Mouse (Mus musculus) heart, embryonic 12.5 days (tissue): ENCODE data around the gene Zc3h7a. TPM values are rescaled to one million over a fixed set of nuclear protein-coding genes. Genes with fewer than 3 reads are reported as not detected.
A peak's percentile ranks its signal among the peaks of the same experiment; 100 is the strongest.
"Not testable (repeated sequence)": the region's sequence is repeated elsewhere in the genome, so short reads cannot be mapped to it uniquely, and the experiment has no call there.

Experiments
- ATAC-seq: fragments of 200-750 bp; cut with Nextera tagmentation; 2 replicates; pipeline ENCODE4 v1.8.0; 2017; ENCODE audit warnings: moderate TSS enrichment, moderate library complexity; ENCODE audit not compliant: insufficient number of reproducible peaks, low FRiP score
- H3K27ac ChIP-seq: fragments of 300-500 bp; sonication (generic); 2 replicates; pipeline ENCODE4 v1.5.1; 2016; ENCODE audit warnings: mild to moderate bottlenecking, moderate library complexity; ENCODE audit not compliant: poor library complexity, severe bottlenecking
- H3K27me3 ChIP-seq: fragments of 300-500 bp; sonication (generic); replicated peaks from 2 replicates; pipeline ENCODE4 v1.6.1; 2016; ENCODE audit warnings: mild to moderate bottlenecking, moderate library complexity
- H3K36me3 ChIP-seq: fragments of 300-500 bp; sonication (generic); 2 replicates; pipeline ENCODE4 v1.6.1; 2016; ENCODE audit warnings: mild to moderate bottlenecking, moderate library complexity
- H3K4me1 ChIP-seq: fragments of 300-500 bp; sonication (generic); replicated peaks from 2 replicates; pipeline ENCODE4 v1.6.1; 2016; ENCODE audit warnings: mild to moderate bottlenecking
- H3K4me2 ChIP-seq: fragments of 300-500 bp; sonication (generic); 2 replicates; pipeline ENCODE4 v1.6.1; 2016; ENCODE audit warnings: mild to moderate bottlenecking, moderate library complexity
- H3K4me3 ChIP-seq: fragments of 300-500 bp; sonication (generic); 2 replicates; pipeline ENCODE4 v1.5.1; 2016; ENCODE audit warnings: mild to moderate bottlenecking
- H3K9ac ChIP-seq: fragments of 300-500 bp; sonication (generic); 2 replicates; pipeline ENCODE4 v1.6.1; 2016; ENCODE audit warnings: mild to moderate bottlenecking, moderate library complexity
- H3K9me3 ChIP-seq: fragments of 300-500 bp; sonication (generic); replicated peaks from 2 replicates; pipeline ENCODE4 v1.6.1; 2016; ENCODE audit warnings: mild to moderate bottlenecking, moderate library complexity
- WGBS: fragments of 180-500 bp; shearing (Covaris S2); methylation state at CpG from one replicate; pipeline ENCODE4 v1.1.7; 2016; 5-methylcytosine and 5-hydroxymethylcytosine counted together
- polyA plus RNA-seq: library from polyadenylated mRNA; unstranded; fragments of >200 nt; fragmentation: Nextera tagmentation; extraction: Ambion mirVana; gene quantifications from 2 replicates; pipeline ENCODE4 v1.2.1, GENCODE M21; 2016

Zc3h7a gene
- polyA plus RNA-seq, 1 experiment from 2014 or later, result 77.9 TPM

DNA sequence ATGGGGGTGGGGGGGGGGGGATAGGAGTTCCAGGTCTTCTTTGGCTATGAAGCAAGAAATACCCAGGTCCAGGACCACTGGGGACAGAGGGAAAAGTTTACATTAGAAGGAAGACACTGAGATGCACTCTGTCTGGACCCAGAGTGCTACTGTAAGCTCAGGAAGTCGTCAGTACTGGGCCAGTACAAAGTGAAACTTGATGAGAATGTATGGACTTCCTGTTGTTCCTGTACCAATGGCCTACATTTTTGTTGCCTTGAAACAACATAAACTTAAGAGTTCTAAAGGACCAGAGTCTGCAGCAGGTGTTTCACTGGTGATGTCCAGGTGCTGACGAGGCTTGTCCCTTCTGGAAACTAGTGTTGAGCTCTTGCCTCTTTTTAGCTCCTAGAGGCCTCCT is 1.2 kb upstream of the Zc3h7a start:
- Histone ChIP-seq H3K27me3 (no peaks in the 10 kb centered on the region), H3K36me3 (no peaks in the 10 kb centered on the region), H3K4me1 (peaks cover 15% of the 10 kb centered on the region), H3K9ac (no peak overlapping the region), H3K4me3 (no peak overlapping the region), H3K27ac (no peak overlapping the region), H3K9me3 (peaks cover 4% of the 10 kb centered on the region; the same call in 1 of the 2 replicates), H3K4me2 (peak overlapping the region; percentile 80; the same call in 1 of the 2 replicates)
- WGBS, result 61% methylated on average over 2 of the region's 2 CpGs
- no peak for ATAC-seq

DNA sequence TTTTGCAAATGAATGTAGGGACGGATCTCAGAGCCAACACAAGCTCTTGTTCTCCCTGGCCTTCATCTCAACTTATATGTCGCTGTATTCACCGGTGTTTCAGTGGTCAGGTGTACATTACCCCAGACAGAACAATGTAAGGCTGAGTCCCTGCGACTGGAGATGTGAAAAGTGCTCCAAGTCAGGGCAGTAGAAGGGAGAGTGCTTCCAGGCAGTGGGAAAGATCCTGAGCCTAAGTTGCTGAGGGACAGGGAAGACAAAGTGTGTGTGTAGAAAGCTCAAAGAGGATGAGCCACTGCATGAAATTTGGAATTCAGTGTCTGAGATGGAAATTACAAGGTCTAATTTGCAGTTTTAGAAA is 671 bp upstream of the Zc3h7a start:
- Histone ChIP-seq H3K9me3 (peaks cover 4% of the 10 kb centered on the region; the same call in 1 of the 2 replicates), H3K4me2 (peak overlapping the region; percentile 80), H3K9ac (peak overlapping the region; percentile 92), H3K27me3 (no peaks in the 10 kb centered on the region), H3K36me3 (no peaks in the 10 kb centered on the region), H3K4me1 (peaks cover 18% of the 10 kb centered on the region), H3K4me3 (peak overlapping the region; percentile 96), H3K27ac (peak overlapping the region; percentile 59; the same call in 1 of the 2 replicates)
- ATAC-seq, result no peak
- 6% methylated on average over 4 of the region's 4 CpGs for WGBS

- no peaks in the 10 kb centered on the region for H3K27me3 ChIP-seq
- ATAC-seq, result peak; percentile 72
- H3K9ac ChIP-seq, result peak overlapping the region; percentile 92
- H3K9me3 ChIP-seq, result peaks cover 4% of the 10 kb centered on the region; the same call in 1 of the 2 replicates
- peaks cover 18% of the 10 kb centered on the region for H3K4me1 ChIP-seq
- under 1% methylated on average over 72 of the region's 72 CpGs for WGBS
- no peaks in the 10 kb centered on the region for H3K36me3 ChIP-seq
- peak overlapping the region; percentile 96 for H3K4me3 ChIP-seq
- H3K27ac ChIP-seq, result peak overlapping the region; percentile 82
- H3K4me2 ChIP-seq, result peak overlapping the region; percentile 80
Measured at GRCm38 (mm10) chr16:11175489-11176207, 545 bp downstream of the Zc3h7a start.

DNA sequence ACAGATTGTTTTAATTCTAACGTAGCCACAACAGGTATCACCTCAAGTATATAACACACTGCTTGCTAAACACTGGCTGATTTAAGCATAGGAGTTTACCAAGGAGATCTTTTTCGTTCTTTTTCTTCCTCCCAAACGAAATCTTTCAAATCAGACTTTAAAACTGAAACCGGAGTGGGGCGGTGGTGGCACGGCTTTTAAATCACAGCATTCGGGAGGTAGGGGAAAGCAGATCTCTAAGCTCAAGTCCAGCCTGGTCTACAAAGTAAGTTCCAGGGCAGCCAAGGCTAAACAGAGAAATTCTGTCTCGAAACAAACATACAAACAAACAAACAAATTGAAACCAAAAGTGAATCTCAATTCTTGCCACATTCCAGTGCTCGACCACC is 1.1 kb downstream of the Zc3h7a start:
- H3K36me3 ChIP-seq, result no peaks in the 10 kb centered on the region
- peaks cover 4% of the 10 kb centered on the region; the same call in 1 of the 2 replicates for H3K9me3 ChIP-seq
- H3K4me1 ChIP-seq, result peaks cover 18% of the 10 kb centered on the region
- H3K4me2 ChIP-seq, result peak overlapping the region; percentile 80
- peak overlapping the region; percentile 82 for H3K27ac ChIP-seq
- 13% methylated on average over 9 of the region's 9 CpGs for WGBS
- H3K4me3 ChIP-seq, result peak overlapping the region; percentile 96
- ATAC-seq, result no peak
- no peaks in the 10 kb centered on the region for H3K27me3 ChIP-seq
- peak overlapping the region; percentile 92 for H3K9ac ChIP-seq

DNA sequence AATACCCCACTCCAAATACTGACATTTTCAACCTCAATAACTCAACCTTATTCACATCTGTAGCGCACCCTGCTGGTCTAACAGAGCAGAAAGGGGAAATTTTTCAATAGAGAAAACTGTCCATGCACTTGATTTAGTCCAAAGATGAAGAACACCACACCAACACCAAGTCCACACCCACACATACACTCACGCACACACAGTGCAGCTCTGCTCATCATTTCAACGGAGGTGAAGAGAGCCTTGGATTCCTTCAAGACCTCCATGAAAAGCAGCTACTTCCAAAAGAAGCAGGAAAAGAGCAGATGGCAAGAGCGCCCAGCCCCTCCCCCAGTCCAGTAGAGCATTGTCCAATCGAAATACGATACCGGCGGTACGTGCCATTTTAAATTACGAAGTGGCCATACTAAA is 1.5 kb downstream of the Zc3h7a start:
- H3K4me3 ChIP-seq, result peak overlapping the region; percentile 96
- whole genome bisulfite sequencing, result 12% methylated on average over 10 of the region's 10 CpGs
- no peaks in the 10 kb centered on the region for H3K36me3 ChIP-seq
- H3K4me1 ChIP-seq, result peaks cover 18% of the 10 kb centered on the region
- ATAC-seq, result no peak
- peak overlapping the region; percentile 80 for H3K4me2 ChIP-seq
- H3K9me3 ChIP-seq, result peaks cover 4% of the 10 kb centered on the region; the same call in 1 of the 2 replicates
- peak overlapping the region; percentile 82; the same call in 1 of the 2 replicates for H3K27ac ChIP-seq
- H3K27me3 ChIP-seq, result no peaks in the 10 kb centered on the region
- H3K9ac ChIP-seq, result no peak overlapping the region

DNA sequence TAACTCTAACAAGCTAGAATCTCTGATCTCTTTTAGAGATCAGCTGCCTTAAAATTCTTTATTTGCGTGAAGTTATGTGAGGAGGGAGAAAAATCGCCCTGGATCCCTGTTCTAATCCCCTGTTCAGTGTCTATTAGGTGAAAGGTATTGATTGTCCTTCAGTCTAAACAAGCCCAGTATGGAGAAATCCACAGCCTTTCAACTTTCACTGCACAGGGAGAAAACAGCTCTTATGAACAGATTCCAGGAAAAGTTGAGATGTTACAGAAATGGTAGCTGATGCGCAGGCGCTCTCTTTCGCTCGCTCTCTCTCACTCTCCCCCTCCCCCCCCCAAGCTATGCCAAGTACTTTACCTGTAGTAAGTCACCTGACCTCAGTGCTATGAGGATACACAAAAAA is 4.5 kb downstream of the Zc3h7a start:
- H3K4me2 ChIP-seq, result no peak overlapping the region
- no peak overlapping the region for H3K27ac ChIP-seq
- no peak overlapping the region for H3K4me3 ChIP-seq
- peaks cover 15% of the 10 kb centered on the region for H3K4me1 ChIP-seq
- WGBS, result 88% methylated on average over 6 of the region's 6 CpGs
- H3K27me3 ChIP-seq, result no peaks in the 10 kb centered on the region
- no peak overlapping the region for H3K9ac ChIP-seq
- H3K9me3 ChIP-seq, result no peaks in the 10 kb centered on the region
- ATAC-seq, result no peak
- H3K36me3 ChIP-seq, result no peaks in the 10 kb centered on the region

GRCm38 (mm10) chr16:11166431-11166830 is 9.8 kb downstream of the Zc3h7a start:
- 68% methylated on average over 2 of the region's 2 CpGs for WGBS
- Histone ChIP-seq H3K27ac (no peak overlapping the region), H3K27me3 (no peaks in the 10 kb centered on the region), H3K4me3 (no peak overlapping the region), H3K9me3 (no peaks in the 10 kb centered on the region), H3K9ac (no peak overlapping the region), H3K4me1 (peaks cover 9% of the 10 kb centered on the region), H3K4me2 (no peak overlapping the region), H3K36me3 (peaks cover 22% of the 10 kb centered on the region)
- no peak for ATAC-seq

GRCm38 (mm10) chr16:11164695-11165255 is 11.4 kb downstream of the Zc3h7a start:
- Histone ChIP-seq H3K9ac (no peak overlapping the region), H3K36me3 (peaks cover 30% of the 10 kb centered on the region), H3K27ac (no peak overlapping the region), H3K4me3 (no peak overlapping the region), H3K4me2 (no peak overlapping the region), H3K27me3 (no peaks in the 10 kb centered on the region), H3K9me3 (no peaks in the 10 kb centered on the region), H3K4me1 (peaks cover 9% of the 10 kb centered on the region)
- ATAC-seq, result no peak
- 61% methylated on average over 3 of the region's 3 CpGs for WGBS

GRCm38 (mm10) chr16:11157721-11158120 is 18.5 kb downstream of the Zc3h7a start:
- not testable (repeated sequence) for ATAC-seq, H3K4me3 ChIP-seq, H3K4me1 ChIP-seq, H3K27ac ChIP-seq, H3K9me3 ChIP-seq, H3K4me2 ChIP-seq, H3K27me3 ChIP-seq, H3K9ac ChIP-seq
- 74% methylated on average over 3 of the region's 3 CpGs for WGBS
- peaks cover 74% of the 10 kb centered on the region for H3K36me3 ChIP-seq

DNA sequence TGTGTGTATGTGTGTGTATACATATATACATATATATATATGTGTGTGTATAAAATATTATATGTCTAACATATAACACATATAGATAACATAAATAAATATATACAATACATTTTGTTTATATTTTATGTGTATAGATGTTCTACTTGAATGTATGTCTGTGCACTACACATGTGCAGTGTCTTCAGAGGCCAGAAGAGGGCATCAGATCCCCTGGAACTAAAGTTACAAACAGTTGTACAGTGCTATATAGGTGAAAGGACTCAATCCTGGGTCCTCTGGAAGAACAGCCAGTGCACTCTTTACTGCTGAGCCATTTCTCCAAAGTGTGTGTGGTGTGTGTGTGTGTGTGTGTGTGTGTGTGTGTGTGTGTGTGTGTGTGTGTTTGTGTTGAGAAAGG is 21.7 kb downstream of the Zc3h7a start:
- H3K4me1 ChIP-seq, result no peaks in the 10 kb centered on the region
- H3K4me3 ChIP-seq, result no peak overlapping the region
- H3K4me2 ChIP-seq, result no peak overlapping the region
- no peak for ATAC-seq
- peaks cover 73% of the 10 kb centered on the region for H3K36me3 ChIP-seq
- no peak overlapping the region for H3K9ac ChIP-seq
- H3K9me3 ChIP-seq, result no peaks in the 10 kb centered on the region
- no peak overlapping the region for H3K27ac ChIP-seq
- no peaks in the 10 kb centered on the region for H3K27me3 ChIP-seq

DNA sequence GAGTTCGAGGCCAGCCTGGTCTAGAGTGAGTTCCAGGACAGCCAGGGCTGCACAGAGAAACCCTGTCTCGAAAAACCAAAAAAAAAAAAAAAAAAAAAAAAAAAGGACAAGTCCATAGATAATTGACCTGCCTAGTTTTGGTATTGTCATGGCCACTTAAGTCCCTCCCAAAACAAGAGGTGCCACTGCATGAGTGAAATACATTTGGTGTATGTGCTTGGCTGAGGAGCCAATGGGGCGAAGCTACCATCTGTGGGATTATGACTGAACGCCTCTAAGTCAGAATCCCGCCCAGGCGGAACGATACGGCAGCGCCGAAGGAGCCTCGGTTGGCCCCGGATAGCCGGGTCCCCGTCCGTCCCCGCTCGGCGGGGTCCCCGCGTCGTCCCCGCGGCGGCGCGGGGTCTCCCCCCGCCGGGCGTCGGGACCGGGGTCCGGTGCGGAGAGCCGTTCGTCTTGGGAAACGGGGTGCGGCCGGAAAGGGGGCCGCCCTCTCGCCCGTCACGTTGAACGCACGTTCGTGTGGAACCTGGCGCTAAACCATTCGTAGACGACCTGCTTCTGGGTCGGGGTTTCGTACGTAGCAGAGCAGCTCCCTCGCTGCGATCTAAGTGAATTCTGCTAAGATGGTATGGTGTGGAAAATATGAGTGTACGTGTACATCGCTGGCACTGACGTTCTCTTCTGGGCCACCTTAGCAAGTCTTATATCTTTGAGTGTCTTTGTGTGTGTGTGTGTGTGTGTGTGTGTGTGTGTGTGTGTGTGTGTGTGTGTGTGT is 32.3 kb downstream of the Zc3h7a start:
- not testable (repeated sequence) for H3K9me3 ChIP-seq, H3K27ac ChIP-seq, H3K9ac ChIP-seq, ATAC-seq, H3K4me3 ChIP-seq, H3K4me2 ChIP-seq, H3K27me3 ChIP-seq, H3K4me1 ChIP-seq
- H3K36me3 ChIP-seq, result peaks cover 72% of the 10 kb centered on the region
- WGBS, result 17% methylated on average over 55 of the region's 56 CpGs
